Mouse (Mus musculus) liver, embryonic 12.5 days (tissue): ENCODE results near the gene Jazf1. TPM values are rescaled to one million over a fixed set of nuclear protein-coding genes. Genes with fewer than 3 reads are reported as not detected.

Experiments
- ATAC-seq: fragments of 200-750 bp; cut with Nextera tagmentation; 2 replicates; pipeline ENCODE4 v1.8.0; 2017; ENCODE audit warnings: moderate number of reproducible peaks, mild to moderate bottlenecking, moderate library complexity
- H3K27ac ChIP-seq: fragments of 300-500 bp; sonication (generic); 2 replicates; pipeline ENCODE4 v1.5.1; 2016; ENCODE audit warnings: mild to moderate bottlenecking
- H3K27me3 ChIP-seq: fragments of 300-500 bp; sonication (generic); replicated peaks from 2 replicates; pipeline ENCODE4 v1.6.1; 2016; ENCODE audit warnings: mild to moderate bottlenecking, moderate library complexity
- H3K36me3 ChIP-seq: fragments of 300-500 bp; sonication (generic); 2 replicates; pipeline ENCODE4 v1.6.1; 2016; ENCODE audit warnings: mild to moderate bottlenecking, moderate library complexity
- H3K4me1 ChIP-seq: fragments of 300-500 bp; sonication (generic); 2 replicates; pipeline ENCODE4 v1.6.1; 2016
- H3K4me2 ChIP-seq: fragments of 300-500 bp; sonication (generic); 2 replicates; pipeline ENCODE4 v1.6.1; 2016; ENCODE audit warnings: mild to moderate bottlenecking, moderate library complexity
- H3K4me3 ChIP-seq: fragments of 300-500 bp; sonication (generic); 2 replicates; pipeline ENCODE4 v1.5.1; 2016; ENCODE audit warnings: mild to moderate bottlenecking, moderate library complexity
- H3K9ac ChIP-seq: fragments of 300-500 bp; sonication (generic); 2 replicates; pipeline ENCODE4 v1.6.1; 2016; ENCODE audit warnings: mild to moderate bottlenecking, moderate library complexity
- H3K9me3 ChIP-seq: fragments of 300-500 bp; sonication (generic); replicated peaks from 2 replicates; pipeline ENCODE4 v1.6.1; 2016; ENCODE audit warnings: mild to moderate bottlenecking, moderate library complexity
- WGBS: fragments of 180-500 bp; shearing (Covaris S2); methylation state at CpG from one replicate; pipeline ENCODE4 v1.1.7; 2016; ENCODE audit not compliant: insufficient replicate concordance; 5-methylcytosine and 5-hydroxymethylcytosine counted together
- polyA plus RNA-seq: library from polyadenylated mRNA; unstranded; fragments of >200 nt; fragmentation: Nextera tagmentation; extraction: Ambion mirVana; gene quantifications from 2 replicates; pipeline ENCODE4 v1.2.1, GENCODE M21; 2016

Jazf1 gene
- polyA plus RNA-seq, 1 experiment from 2014 or later, result 1.3 TPM

DNA sequence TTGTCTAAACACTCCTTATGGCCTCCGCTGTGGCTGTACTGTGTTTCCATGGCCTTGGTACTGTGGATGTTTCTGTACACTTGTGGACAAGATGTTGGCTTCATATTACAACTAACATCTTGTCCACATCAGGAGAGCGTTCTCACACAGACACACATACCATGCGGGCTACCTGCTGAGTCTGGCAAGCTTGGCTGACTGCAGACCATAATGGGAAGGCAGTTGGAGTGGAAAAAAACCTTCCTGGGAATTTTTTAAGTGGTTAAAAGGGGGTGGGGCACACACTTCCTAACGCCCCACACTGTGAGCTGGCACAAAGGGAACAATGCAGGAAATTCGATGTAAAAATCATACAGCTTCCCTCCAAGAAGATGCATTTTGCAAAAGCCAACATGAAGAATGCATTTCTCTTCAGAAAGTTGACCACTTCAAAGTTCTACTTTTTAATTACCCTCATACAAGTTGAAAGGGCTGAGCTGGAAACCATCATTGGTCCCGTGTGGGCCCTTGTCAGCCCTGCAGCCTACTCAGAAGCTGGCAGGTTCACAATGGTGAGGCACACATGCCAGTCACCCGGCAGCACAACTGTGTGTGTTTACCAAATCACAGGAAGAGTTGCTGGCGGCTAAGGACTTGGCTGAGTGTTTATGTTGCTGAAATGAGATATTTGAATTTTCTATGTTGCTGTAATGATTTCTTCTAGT is 215.9 kb downstream of the Jazf1 start:
- no peaks in the 10 kb centered on the region for H3K9me3 ChIP-seq
- no peaks in the 10 kb centered on the region for H3K4me1 ChIP-seq
- no peak overlapping the region for H3K4me3 ChIP-seq
- H3K4me2 ChIP-seq, result no peak overlapping the region
- H3K27ac ChIP-seq, result no peak overlapping the region
- no peak overlapping the region for H3K9ac ChIP-seq
- H3K27me3 ChIP-seq, result 0 out of 2 replicates have a peak, but pooled peaks cover 5% of the 10 kb centered on the region
- ATAC-seq, result no peak
- 66% methylated on average over 8 of the region's 8 CpGs for WGBS
- no peaks in the 10 kb centered on the region for H3K36me3 ChIP-seq

DNA sequence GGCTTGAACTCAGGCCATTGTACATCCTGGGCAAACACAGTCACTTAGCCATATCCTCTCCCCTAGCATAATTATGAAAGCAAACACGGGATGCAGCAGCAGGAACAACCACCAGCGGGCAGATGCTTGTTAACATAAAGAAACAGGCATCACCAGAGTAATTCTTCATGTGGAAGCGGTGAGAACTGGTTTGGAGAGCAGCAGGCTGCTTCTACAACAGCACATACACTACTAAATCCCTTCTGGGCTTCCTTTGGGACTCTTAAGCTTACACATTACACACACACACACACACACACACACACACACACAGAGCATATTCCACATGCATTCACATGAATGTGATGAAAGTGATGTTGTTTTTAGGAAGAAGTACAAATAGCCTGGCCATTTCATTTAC is 216.5 kb downstream of the Jazf1 start:
- H3K27me3 ChIP-seq, result 0 out of 2 replicates have a peak, but pooled peaks cover 5% of the 10 kb centered on the region
- WGBS, result 59% methylated on average over 3 of the region's 3 CpGs
- H3K9ac ChIP-seq, result no peak overlapping the region
- H3K4me2 ChIP-seq, result no peak overlapping the region
- no peak overlapping the region for H3K27ac ChIP-seq
- no peak overlapping the region for H3K4me3 ChIP-seq
- H3K4me1 ChIP-seq, result no peaks in the 10 kb centered on the region
- ATAC-seq, result no peak
- no peaks in the 10 kb centered on the region for H3K36me3 ChIP-seq
- H3K9me3 ChIP-seq, result no peaks in the 10 kb centered on the region

DNA sequence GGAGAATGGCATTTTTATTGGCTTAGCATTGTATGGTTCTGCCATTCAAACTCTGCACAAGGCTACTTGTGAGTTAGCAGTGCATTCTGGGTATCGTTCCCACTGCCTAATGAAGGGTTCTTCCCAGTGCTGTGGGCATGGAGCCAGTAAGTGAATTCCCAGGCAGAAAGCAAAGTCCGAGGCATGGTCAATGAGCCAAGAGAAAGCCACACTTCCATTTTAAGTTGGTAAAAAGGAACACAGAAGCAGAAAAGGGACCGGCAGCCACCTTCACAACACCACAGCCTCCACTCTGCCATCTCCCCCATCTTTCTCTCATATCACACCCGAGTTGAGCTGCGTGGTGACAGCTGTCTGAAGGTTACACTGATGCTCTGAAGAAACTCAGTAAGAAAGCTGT is 217.4 kb downstream of the Jazf1 start:
- no peak overlapping the region for H3K27ac ChIP-seq
- H3K4me1 ChIP-seq, result no peaks in the 10 kb centered on the region
- no peak overlapping the region for H3K9ac ChIP-seq
- H3K36me3 ChIP-seq, result no peaks in the 10 kb centered on the region
- H3K9me3 ChIP-seq, result no peaks in the 10 kb centered on the region
- no peak overlapping the region for H3K4me3 ChIP-seq
- ATAC-seq, result no peak
- H3K4me2 ChIP-seq, result no peak overlapping the region
- 64% methylated on average over 5 of the region's 5 CpGs for WGBS
- H3K27me3 ChIP-seq, result 0 out of 2 replicates have a peak, but pooled peaks cover 5% of the 10 kb centered on the region

DNA sequence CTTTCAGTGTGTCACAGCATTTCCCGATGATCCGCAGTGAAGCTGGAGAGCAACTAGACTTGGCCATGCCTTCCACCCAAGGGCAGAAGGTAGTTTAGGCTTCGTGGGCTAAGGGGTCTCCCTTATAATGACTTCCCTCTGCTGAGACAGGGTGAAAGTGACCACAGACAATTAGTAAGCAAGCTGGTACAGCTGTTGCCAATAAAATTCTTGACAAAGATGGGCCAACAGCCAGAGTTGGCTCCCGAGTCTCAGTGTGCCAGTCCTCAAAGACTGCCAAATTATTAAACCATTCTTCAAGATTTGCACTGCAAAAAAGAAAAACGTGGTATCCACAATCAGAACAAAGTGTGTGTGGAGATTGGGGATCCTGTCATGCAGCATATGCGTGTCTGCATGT is 220.2 kb downstream of the Jazf1 start:
- Histone ChIP-seq H3K4me3 (no peak overlapping the region), H3K27ac (no peak overlapping the region), H3K9ac (no peak overlapping the region), H3K9me3 (no peaks in the 10 kb centered on the region), H3K4me1 (no peaks in the 10 kb centered on the region), H3K36me3 (no peaks in the 10 kb centered on the region), H3K27me3 (0 out of 2 replicates have a peak, but pooled peaks cover 5% of the 10 kb centered on the region), H3K4me2 (no peak overlapping the region)
- WGBS, result 59% methylated on average over 6 of the region's 6 CpGs
- ATAC-seq, result no peak

DNA sequence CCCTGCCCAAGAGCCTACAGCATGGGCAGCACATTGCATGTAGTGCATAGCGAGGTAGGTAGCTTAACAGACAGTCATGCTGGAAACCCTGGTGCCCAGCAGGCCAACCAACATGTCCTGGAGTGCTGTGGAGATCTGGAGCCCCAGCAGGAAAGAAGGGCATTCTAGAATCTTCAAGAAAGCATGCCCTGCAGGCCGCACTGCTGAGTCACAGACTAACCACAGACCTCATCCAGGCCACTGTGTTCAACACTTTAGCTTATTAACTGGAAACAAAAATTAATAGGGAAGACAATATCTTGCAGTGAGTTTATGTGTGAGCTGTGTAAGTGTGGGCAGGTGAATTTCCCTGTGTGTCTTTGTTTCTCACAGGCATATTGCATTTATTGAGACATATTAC is 222.1 kb downstream of the Jazf1 start:
- H3K9ac ChIP-seq, result no peak overlapping the region
- H3K4me1 ChIP-seq, result no peaks in the 10 kb centered on the region
- H3K4me2 ChIP-seq, result no peak overlapping the region
- H3K4me3 ChIP-seq, result no peak overlapping the region
- WGBS, result 56% methylated on average over 2 of the region's 2 CpGs
- no peak overlapping the region for H3K27ac ChIP-seq
- ATAC-seq, result no peak
- H3K36me3 ChIP-seq, result no peaks in the 10 kb centered on the region
- no peaks in the 10 kb centered on the region for H3K9me3 ChIP-seq
- 0 out of 2 replicates have a peak, but pooled peaks cover 5% of the 10 kb centered on the region for H3K27me3 ChIP-seq

DNA sequence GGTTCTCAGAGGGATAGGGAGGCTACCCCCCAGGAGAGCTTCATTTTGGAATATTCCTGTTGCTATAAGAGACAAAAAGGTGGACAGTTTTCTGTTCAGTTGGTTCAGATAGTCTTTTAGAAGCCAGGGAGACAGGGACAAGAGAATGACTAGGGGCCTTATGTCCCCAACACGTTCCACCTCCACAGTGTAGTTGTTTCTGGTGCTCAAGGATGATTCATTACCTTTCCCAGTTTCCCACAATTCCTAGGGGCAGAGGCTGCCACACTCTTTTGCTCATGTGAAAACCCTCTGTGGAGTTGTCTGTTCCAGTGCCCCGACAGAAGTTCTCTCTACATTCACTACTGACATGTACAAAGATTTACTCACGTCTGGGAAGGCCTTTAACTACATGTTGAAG is 223.7 kb downstream of the Jazf1 start:
- no peak for ATAC-seq
- Histone ChIP-seq H3K27ac (no peak overlapping the region), H3K4me1 (no peaks in the 10 kb centered on the region), H3K4me3 (no peak overlapping the region), H3K4me2 (no peak overlapping the region), H3K9me3 (no peaks in the 10 kb centered on the region), H3K27me3 (no peaks in the 10 kb centered on the region), H3K36me3 (no peaks in the 10 kb centered on the region), H3K9ac (no peak overlapping the region)
- WGBS, result 67% methylated on average over 3 of the region's 3 CpGs

DNA sequence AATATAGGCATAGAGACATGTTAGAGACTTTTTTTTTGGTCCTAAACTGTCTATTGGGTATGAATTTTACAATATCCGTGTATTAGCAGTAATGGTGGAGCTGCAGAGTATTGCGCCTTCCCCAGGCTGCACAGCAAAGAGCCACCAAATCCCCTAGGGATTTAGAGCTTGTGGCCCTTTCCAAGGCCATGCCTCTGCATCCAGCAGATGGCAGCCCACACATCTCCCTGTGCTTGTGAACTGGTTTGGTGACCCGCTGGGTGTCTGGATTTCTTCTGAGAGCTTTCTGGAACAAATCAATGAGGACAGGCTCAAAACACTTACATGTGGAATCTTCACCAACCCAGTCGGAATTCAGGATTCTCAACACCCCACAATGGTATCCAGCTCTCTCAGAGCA is 225.4 kb downstream of the Jazf1 start:
- Histone ChIP-seq H3K27me3 (no peaks in the 10 kb centered on the region), H3K36me3 (no peaks in the 10 kb centered on the region), H3K9me3 (no peaks in the 10 kb centered on the region), H3K4me2 (no peak overlapping the region), H3K9ac (no peak overlapping the region), H3K27ac (no peak overlapping the region), H3K4me3 (no peak overlapping the region), H3K4me1 (no peaks in the 10 kb centered on the region)
- WGBS, result 47% methylated on average over 4 of the region's 4 CpGs
- ATAC-seq, result no peak

DNA sequence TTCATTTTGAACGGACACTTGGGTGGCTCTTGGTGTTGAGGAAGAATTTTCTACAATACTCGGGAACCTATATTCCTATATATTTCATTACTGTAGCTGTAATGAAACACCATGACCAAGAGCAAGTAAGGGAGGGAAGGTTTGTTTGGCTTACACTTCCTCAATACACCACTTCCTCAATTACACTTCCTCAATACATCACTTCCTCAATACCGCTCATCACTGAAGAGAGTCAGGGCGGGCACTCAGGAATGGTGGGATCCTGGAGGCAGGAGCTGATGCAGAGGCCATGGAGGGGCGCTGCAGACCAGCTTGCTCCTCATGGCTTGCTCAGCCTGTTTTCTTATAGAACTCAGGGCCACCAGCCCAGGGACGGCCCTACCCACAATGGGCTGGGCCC is 225.8 kb downstream of the Jazf1 start:
- Histone ChIP-seq H3K9ac (no peak overlapping the region), H3K9me3 (no peaks in the 10 kb centered on the region), H3K27ac (no peak overlapping the region), H3K36me3 (no peaks in the 10 kb centered on the region), H3K4me1 (no peaks in the 10 kb centered on the region), H3K4me3 (no peak overlapping the region), H3K4me2 (no peak overlapping the region), H3K27me3 (no peaks in the 10 kb centered on the region)
- WGBS, result 48% methylated on average over 6 of the region's 6 CpGs
- no peak for ATAC-seq

DNA sequence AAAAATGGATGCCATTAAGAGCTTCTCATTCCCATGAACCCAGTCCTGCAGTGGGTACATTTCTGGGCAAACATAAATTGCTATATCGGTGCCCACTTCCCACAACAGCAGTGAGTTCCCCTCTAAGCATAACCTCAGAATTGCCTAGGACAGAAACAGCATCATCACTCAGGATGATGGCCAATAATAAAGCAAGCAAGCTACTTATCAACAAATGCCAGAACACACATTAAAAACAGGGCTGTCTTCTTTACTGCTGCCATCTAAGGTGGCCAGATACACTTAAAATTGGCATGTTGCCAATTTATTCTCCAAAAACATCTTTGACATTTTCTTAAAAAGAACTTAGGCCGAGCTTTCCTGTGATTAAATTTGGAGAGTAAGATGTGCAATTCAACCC is 226.8 kb downstream of the Jazf1 start:
- WGBS, result 59% methylated on average over 2 of the region's 2 CpGs

DNA sequence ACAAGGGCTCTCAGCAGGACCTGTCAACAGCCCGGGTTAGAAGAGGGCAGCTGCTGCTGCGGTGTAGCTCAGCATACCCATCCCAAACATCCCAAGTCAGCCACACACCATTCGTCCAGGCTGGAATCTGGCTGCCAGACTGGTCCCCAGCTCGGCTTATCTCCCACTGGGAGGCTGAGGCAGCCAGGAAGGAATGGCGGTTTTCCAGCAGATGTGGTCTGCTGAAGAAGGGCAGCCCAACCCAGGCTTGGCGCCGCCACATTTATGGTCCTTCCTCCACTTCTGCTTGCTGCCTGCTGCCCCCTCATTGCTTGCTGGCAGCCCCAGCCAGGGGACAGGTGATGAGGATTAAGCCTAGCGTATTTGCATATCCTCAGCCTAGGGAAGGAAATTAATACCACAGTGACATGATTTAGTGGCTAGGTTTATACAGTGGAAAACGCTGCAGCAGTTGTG is 227.8 kb downstream of the Jazf1 start:
- H3K9ac ChIP-seq, result no peak overlapping the region
- whole genome bisulfite sequencing, result 46% methylated on average over 9 of the region's 9 CpGs
- H3K4me1 ChIP-seq, result no peaks in the 10 kb centered on the region
- H3K9me3 ChIP-seq, result no peaks in the 10 kb centered on the region
- H3K27ac ChIP-seq, result no peak overlapping the region
- H3K4me3 ChIP-seq, result no peak overlapping the region
- H3K36me3 ChIP-seq, result no peaks in the 10 kb centered on the region
- H3K27me3 ChIP-seq, result no peaks in the 10 kb centered on the region
- H3K4me2 ChIP-seq, result no peak overlapping the region
- no peak for ATAC-seq

More for the DNA sequence above, 226.8 kb downstream of the Jazf1 start:
- no peak overlapping the region for H3K27ac ChIP-seq
- ATAC-seq, result no peak
- H3K4me2 ChIP-seq, result no peak overlapping the region
- no peaks in the 10 kb centered on the region for H3K9me3 ChIP-seq
- no peaks in the 10 kb centered on the region for H3K36me3 ChIP-seq
- H3K4me1 ChIP-seq, result no peaks in the 10 kb centered on the region
- no peak overlapping the region for H3K9ac ChIP-seq
- H3K27me3 ChIP-seq, result no peaks in the 10 kb centered on the region
- H3K4me3 ChIP-seq, result no peak overlapping the region

DNA sequence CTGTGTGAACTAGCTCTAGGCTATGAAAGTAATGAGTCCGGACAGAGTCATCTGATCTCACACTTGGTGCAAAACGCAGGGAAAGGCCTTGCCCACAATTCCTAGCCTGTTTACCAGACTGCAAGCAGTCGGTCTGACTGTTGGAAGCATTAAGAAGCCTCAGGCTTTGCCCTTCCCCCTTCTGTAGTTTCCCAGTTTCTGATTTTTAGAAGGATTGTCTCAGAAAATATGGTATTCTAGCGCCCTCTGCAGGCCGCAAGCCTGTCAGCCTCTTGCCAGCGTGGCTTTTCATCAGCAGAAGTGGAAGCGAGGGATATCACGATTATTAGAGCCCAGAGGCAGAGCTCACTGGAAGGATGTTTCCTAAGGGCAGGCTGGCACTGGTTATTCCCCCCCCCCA is 229.7 kb downstream of the Jazf1 start:
- ATAC-seq, result no peak
- no peak overlapping the region for H3K9ac ChIP-seq

DNA sequence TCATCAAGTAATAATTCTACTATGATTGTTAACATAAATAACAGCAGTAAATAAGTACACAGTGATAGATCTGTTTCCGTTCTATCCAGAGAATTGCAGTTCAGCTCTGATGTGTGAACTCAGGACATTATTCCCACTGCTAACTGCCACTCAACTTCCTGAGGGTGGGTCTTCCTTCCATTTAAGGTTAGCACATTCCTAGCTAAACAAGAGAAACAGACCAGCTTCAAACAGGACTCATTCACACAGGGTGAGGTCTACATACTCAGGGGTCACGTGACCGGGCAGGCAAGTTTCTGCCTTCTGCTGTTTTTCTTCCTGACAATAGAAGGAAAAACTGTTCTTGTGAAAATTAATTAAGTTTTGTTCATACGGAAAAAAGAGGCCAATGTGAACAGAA is 230.6 kb downstream of the Jazf1 start:
- 67% methylated on average over 4 of the region's 4 CpGs for WGBS
- H3K27ac ChIP-seq, result no peak overlapping the region
- no peaks in the 10 kb centered on the region for H3K27me3 ChIP-seq
- H3K4me3 ChIP-seq, result no peak overlapping the region
- no peak overlapping the region for H3K9ac ChIP-seq
- H3K4me2 ChIP-seq, result no peak overlapping the region
- H3K4me1 ChIP-seq, result no peaks in the 10 kb centered on the region
- no peak for ATAC-seq
- H3K9me3 ChIP-seq, result no peaks in the 10 kb centered on the region
- no peaks in the 10 kb centered on the region for H3K36me3 ChIP-seq

More for the DNA sequence above, 229.7 kb downstream of the Jazf1 start:
- WGBS, result 7% methylated on average over 8 of the region's 8 CpGs
- no peaks in the 10 kb centered on the region for H3K9me3 ChIP-seq
- no peak overlapping the region for H3K27ac ChIP-seq
- H3K4me2 ChIP-seq, result no peak overlapping the region
- no peaks in the 10 kb centered on the region for H3K36me3 ChIP-seq
- H3K27me3 ChIP-seq, result no peaks in the 10 kb centered on the region
- H3K4me3 ChIP-seq, result no peak overlapping the region
- no peaks in the 10 kb centered on the region for H3K4me1 ChIP-seq
